Mouse (Mus musculus) lung, postnatal 0 days (tissue): ENCODE measurements around the gene C1s2. TPM values are rescaled to one million over a fixed set of nuclear protein-coding genes. Genes with fewer than 3 reads are reported as not detected.
A peak's percentile ranks its signal among the peaks of the same experiment; 100 is the strongest.
"Not testable (repeated sequence)": the region's sequence is repeated elsewhere in the genome, so short reads cannot be mapped to it uniquely, and the experiment has no call there.

Source experiments
- ATAC-seq: fragments of 200-750 bp; cut with Nextera tagmentation; 2 replicates; pipeline ENCODE4 v1.8.0; 2017; ENCODE audit warnings: moderate library complexity
- DNase-seq: peaks from one replicate; pipeline ENCODE4 v3.0.0-alpha.2; 2016; ENCODE audit warnings: low spot score
- H3K27ac ChIP-seq: fragments of 300-500 bp; sonication (generic); 2 replicates; pipeline ENCODE4 v1.5.1; 2014; ENCODE audit warnings: antibody characterized with exemption, mild to moderate bottlenecking, low read length, mixed read lengths
- H3K27me3 ChIP-seq: fragments of 300-500 bp; sonication (generic); replicated peaks from 2 replicates; pipeline ENCODE4 v1.6.1; 2014; ENCODE audit warnings: low read length, mixed read lengths; ENCODE audit not compliant: insufficient read depth
- H3K36me3 ChIP-seq: fragments of 300-500 bp; sonication (generic); 2 replicates; pipeline ENCODE4 v1.6.1; 2014; ENCODE audit warnings: low read length, mixed read lengths; ENCODE audit not compliant: insufficient read depth
- H3K4me1 ChIP-seq: fragments of 300-500 bp; sonication (generic); 2 replicates; pipeline ENCODE4 v1.6.1; 2014; ENCODE audit warnings: antibody characterized with exemption, low read depth, low read length, mixed read lengths; ENCODE audit not compliant: insufficient read depth
- H3K4me2 ChIP-seq: fragments of 300-500 bp; sonication (generic); replicated peaks from 2 replicates; pipeline ENCODE4 v1.6.1; 2014; ENCODE audit warnings: low read depth, mild to moderate bottlenecking, low read length, moderate library complexity, mixed read lengths
- H3K4me3 ChIP-seq: fragments of 300-500 bp; sonication (generic); 2 replicates; pipeline ENCODE4 v1.5.1; 2014; ENCODE audit warnings: low read depth, low read length
- H3K9ac ChIP-seq: fragments of 300-500 bp; sonication (generic); replicated peaks from 2 replicates; pipeline ENCODE4 v1.6.1; 2014; ENCODE audit warnings: low read depth, mild to moderate bottlenecking
- H3K9me3 ChIP-seq: fragments of 300-500 bp; sonication (generic); 2 replicates; pipeline ENCODE4 v1.6.1; 2016; ENCODE audit warnings: low read length, mixed read lengths
- CTCF ChIP-seq: IDR thresholded peaks from 2 replicates; pipeline ENCODE4 v1.5.1; 2016; ENCODE audit warnings: antibody characterized with exemption, mild to moderate bottlenecking
- EP300 ChIP-seq: IDR thresholded peaks from 2 replicates; pipeline ENCODE4 v1.6.1; 2016; ENCODE audit warnings: antibody characterized with exemption, mild to moderate bottlenecking, control low read depth
- WGBS: fragments of 180-500 bp; shearing (Covaris S2); extraction: QIAGEN DNeasy Blood & Tissue Kit; methylation state at CpG from one replicate; pipeline ENCODE4 v1.1.7; 2014; 5-methylcytosine and 5-hydroxymethylcytosine counted together
- polyA plus RNA-seq: library from polyadenylated mRNA; unstranded; fragments of >200 nt; fragmentation: Nextera tagmentation; extraction: Ambion mirVana; gene quantifications from 2 replicates; pipeline ENCODE4 v1.2.1, GENCODE M21; 2015

Gene C1s2
- polyA plus RNA-seq, 1 experiment from 2014 or later, result 0.12 TPM

GRCm38 (mm10) chr6:124655893-124656292, 20.0 kb upstream of the C1s2 start:
- Histone ChIP-seq H3K4me1 (no peaks in the 10 kb centered on the region), H3K4me2 (no peak overlapping the region), H3K36me3 (no peaks in the 10 kb centered on the region), H3K27ac (no peak overlapping the region), H3K9ac (no peak overlapping the region), H3K4me3 (no peak overlapping the region), H3K27me3 (no peaks in the 10 kb centered on the region), H3K9me3 (no peaks in the 10 kb centered on the region)
- TF ChIP-seq CTCF (no peak), EP300 (no peak)
- ATAC-seq (no peak), DNase-seq (no peak)
- 37% methylated on average over 6 of the region's 6 CpGs for WGBS

GRCm38 (mm10) chr6:124646394-124646793, 10.5 kb upstream of the C1s2 start:
- TF ChIP-seq CTCF (no peak), EP300 (no peak)
- 70% methylated on average over 1 of the region's 1 CpGs for WGBS
- no peaks in the 10 kb centered on the region for H3K36me3 ChIP-seq
- no peaks in the 10 kb centered on the region for H3K9me3 ChIP-seq
- H3K9ac ChIP-seq, result no peak overlapping the region
- H3K27me3 ChIP-seq, result no peaks in the 10 kb centered on the region
- H3K4me3 ChIP-seq, result no peak overlapping the region
- no peaks in the 10 kb centered on the region for H3K4me1 ChIP-seq
- H3K4me2 ChIP-seq, result no peak overlapping the region
- ATAC-seq (no peak), DNase-seq (no peak)
- H3K27ac ChIP-seq, result no peak overlapping the region

- no peak overlapping the region for H3K9ac ChIP-seq
- peak; percentile 46 for DNase-seq
- WGBS, result 36% methylated on average over 8 of the region's 8 CpGs
- no peaks in the 10 kb centered on the region for H3K27me3 ChIP-seq
- H3K4me1 ChIP-seq, result no peaks in the 10 kb centered on the region
- H3K4me2 ChIP-seq, result no peak overlapping the region
- no peak overlapping the region for H3K27ac ChIP-seq
- no peaks in the 10 kb centered on the region for H3K9me3 ChIP-seq
- TF ChIP-seq CTCF, result peak; percentile 84
- TF ChIP-seq EP300, result no peak
- ATAC-seq, result no peak
- no peak overlapping the region for H3K4me3 ChIP-seq
- no peaks in the 10 kb centered on the region for H3K36me3 ChIP-seq
Observed at GRCm38 (mm10) chr6:124640997-124641396, 5.1 kb upstream of the C1s2 start.

GRCm38 (mm10) chr6:124640041-124640440, 4.2 kb upstream of the C1s2 start:
- Histone ChIP-seq H3K4me3 (no peak overlapping the region), H3K9me3 (no peaks in the 10 kb centered on the region), H3K4me1 (no peaks in the 10 kb centered on the region), H3K9ac (no peak overlapping the region), H3K27me3 (no peaks in the 10 kb centered on the region), H3K27ac (no peak overlapping the region), H3K36me3 (no peaks in the 10 kb centered on the region), H3K4me2 (no peak overlapping the region)
- TF ChIP-seq EP300 (no peak), CTCF (0 out of 2 replicates have a peak, but pooled peaks have one; percentile 12)
- ATAC-seq, result no peak
- DNase-seq, result no peak
- WGBS, result 68% methylated on average over 4 of the region's 4 CpGs

- not testable (repeated sequence) for H3K4me2 ChIP-seq, H3K4me1 ChIP-seq, H3K9ac ChIP-seq, H3K4me3 ChIP-seq, H3K27me3 ChIP-seq, H3K9me3 ChIP-seq, H3K27ac ChIP-seq, H3K36me3 ChIP-seq
- ATAC-seq, result peak; percentile 59
- WGBS, result 23% methylated on average over 6 of the region's 6 CpGs
- DNase-seq, result peak; percentile 12
- TF ChIP-seq CTCF, result peak; percentile 45
Observed at GRCm38 (mm10) chr6:124636858-124637460, 1.1 kb upstream of the C1s2 start.

GRCm38 (mm10) chr6:124630763-124631162, 5.1 kb downstream of the C1s2 start:
- 71% methylated on average over 4 of the region's 4 CpGs for WGBS
- TF ChIP-seq CTCF, result no peak
- no peak for TF ChIP-seq EP300

GRCm38 (mm10) chr6:124626184-124626583, 9.7 kb downstream of the C1s2 start:
- not testable (repeated sequence) for H3K36me3 ChIP-seq, H3K4me2 ChIP-seq, H3K27me3 ChIP-seq, H3K4me3 ChIP-seq, ATAC-seq, DNase-seq, H3K4me1 ChIP-seq, H3K27ac ChIP-seq, H3K9me3 ChIP-seq, H3K9ac ChIP-seq
- 9% methylated on average over 1 of the region's 1 CpGs for WGBS

More at GRCm38 (mm10) chr6:124630763-124631162, 5.1 kb downstream of the C1s2 start:
- Histone ChIP-seq H3K4me1 (no peaks in the 10 kb centered on the region), H3K4me2 (no peak overlapping the region), H3K4me3 (no peak overlapping the region), H3K27ac (no peak overlapping the region), H3K36me3 (no peaks in the 10 kb centered on the region), H3K9me3 (no peaks in the 10 kb centered on the region), H3K9ac (no peak overlapping the region), H3K27me3 (no peaks in the 10 kb centered on the region)
- DNase-seq (no peak), ATAC-seq (no peak)
